Mouse (Mus musculus) cortical plate, adult 2 months (tissue): ENCODE measurements around the gene Nfil3. TPM values are rescaled to one million over a fixed set of nuclear protein-coding genes. Genes with fewer than 3 reads are reported as not detected.

Experiments used
- H3K27ac ChIP-seq: fragments of 200-500 bp; 2 replicates; pipeline ENCODE4 v1.5.1; 2012; ENCODE audit warnings: low read length, control low read depth, inconsistent platforms; ENCODE audit not compliant: insufficient read depth
- H3K4me1 ChIP-seq: fragments of 200-500 bp; 2 replicates; pipeline ENCODE4 v1.6.1; 2011; ENCODE audit warnings: low read length; ENCODE audit not compliant: control insufficient read depth, insufficient read depth
- H3K4me3 ChIP-seq: fragments of 200-500 bp; 2 replicates; pipeline ENCODE4 v1.5.1; 2011; ENCODE audit warnings: mild to moderate bottlenecking, low read length, control low read depth; ENCODE audit not compliant: insufficient read depth
- CTCF ChIP-seq: fragments of 200-500 bp; IDR thresholded peaks from 2 replicates; pipeline ENCODE4 v1.5.1; 2011; ENCODE audit warnings: mild to moderate bottlenecking, control low read depth, low read length; ENCODE audit not compliant: insufficient read depth; ENCODE audit errors: extremely low read depth
- POLR2A ChIP-seq: fragments of 200-500 bp; IDR thresholded peaks from 2 replicates; pipeline ENCODE4 v1.6.1; 2011; ENCODE audit warnings: mild to moderate bottlenecking, low read length, control low read depth; ENCODE audit not compliant: insufficient read depth; ENCODE audit errors: extremely low read depth
- polyA plus RNA-seq: library from polyadenylated mRNA; depleted of rRNA; stranded (reverse); fragments of >200 nt; gene quantifications from 2 replicates; pipeline ENCODE4 v1.2.3, GENCODE M21; 2012

The Nfil3 gene
- polyA plus RNA-seq, 1 experiment: 5.2 TPM

- TF ChIP-seq POLR2A (no peak), CTCF (no peak)
These were observed 4.8 kb downstream of the Nfil3 start for GRCm38 (mm10) chr13:52976130-52976509.

GRCm38 (mm10) chr13:52974676-52975075 is 6.2 kb downstream of the Nfil3 start:
- H3K27ac ChIP-seq: no peak overlapping the region
- no peak for TF ChIP-seq CTCF
- TF ChIP-seq POLR2A: no peak
- no peaks in the 10 kb centered on the region; the same call in none of the 2 replicates for H3K4me1 ChIP-seq
- no peak overlapping the region for H3K4me3 ChIP-seq

More at GRCm38 (mm10) chr13:52976130-52976509, 4.8 kb downstream of the Nfil3 start:
- no peak overlapping the region for H3K4me3 ChIP-seq
- no peaks in the 10 kb centered on the region; the same call in none of the 2 replicates for H3K4me1 ChIP-seq
- no peak overlapping the region for H3K27ac ChIP-seq

GRCm38 (mm10) chr13:52973427-52973826 is 7.4 kb downstream of the Nfil3 start:
- Histone ChIP-seq H3K4me1 (no peaks in the 10 kb centered on the region; the same call in 1 of the 2 replicates), H3K4me3 (no peak overlapping the region), H3K27ac (no peak overlapping the region)
- no peak for TF ChIP-seq POLR2A
- TF ChIP-seq CTCF: no peak

GRCm38 (mm10) chr13:52972626-52973025 is 8.2 kb downstream of the Nfil3 start:
- TF ChIP-seq CTCF: no peak
- TF ChIP-seq POLR2A: no peak
- no peak overlapping the region for H3K4me3 ChIP-seq
- H3K4me1 ChIP-seq: no peaks in the 10 kb centered on the region; the same call in 1 of the 2 replicates
- no peak overlapping the region for H3K27ac ChIP-seq

GRCm38 (mm10) chr13:52970876-52971275 is 10.0 kb downstream of the Nfil3 start:
- H3K27ac ChIP-seq: no peak overlapping the region
- H3K4me1 ChIP-seq: no peaks in the 10 kb centered on the region; the same call in 1 of the 2 replicates
- TF ChIP-seq CTCF (no peak), POLR2A (no peak)
- H3K4me3 ChIP-seq: no peak overlapping the region

- Histone ChIP-seq H3K4me1 (no peaks in the 10 kb centered on the region), H3K4me3 (no peak overlapping the region), H3K27ac (no peak overlapping the region)
- TF ChIP-seq POLR2A (no peak), CTCF (no peak)
These were observed 18.0 kb downstream of the Nfil3 start for GRCm38 (mm10) chr13:52962922-52963321.

- H3K4me3 ChIP-seq: no peak overlapping the region
These were observed 18.5 kb downstream of the Nfil3 start for GRCm38 (mm10) chr13:52962361-52962760.

GRCm38 (mm10) chr13:52953779-52954553 is 26.9 kb downstream of the Nfil3 start:
- Histone ChIP-seq H3K27ac (no peak overlapping the region), H3K4me3 (no peak overlapping the region), H3K4me1 (no peaks in the 10 kb centered on the region)
- TF ChIP-seq CTCF: no peak
- no peak for TF ChIP-seq POLR2A

More at GRCm38 (mm10) chr13:52962361-52962760, 18.5 kb downstream of the Nfil3 start:
- no peaks in the 10 kb centered on the region for H3K4me1 ChIP-seq
- no peak overlapping the region for H3K27ac ChIP-seq
- no peak for TF ChIP-seq CTCF
- no peak for TF ChIP-seq POLR2A

- H3K27ac ChIP-seq: no peak overlapping the region
- TF ChIP-seq POLR2A: no peak
- TF ChIP-seq CTCF: no peak
- H3K4me3 ChIP-seq: no peak overlapping the region
- H3K4me1 ChIP-seq: no peaks in the 10 kb centered on the region
These were observed 31.7 kb downstream of the Nfil3 start for GRCm38 (mm10) chr13:52949211-52949610.

GRCm38 (mm10) chr13:52947545-52947944 is 33.3 kb downstream of the Nfil3 start:
- Histone ChIP-seq H3K4me3 (no peak overlapping the region), H3K27ac (no peak overlapping the region), H3K4me1 (no peaks in the 10 kb centered on the region)
- no peak for TF ChIP-seq POLR2A
- TF ChIP-seq CTCF: no peak
